ENCODE assay signal across 8 mouse cellular contexts in genomic region chr4:74586400-74586799, GRCm38 (mm10).
"Had no signal": no experiment of that assay in that cellular context is flagged by ENCODE, and none has a peak within 500 bp of the region (broad histone marks: within the 10 kb centered on the region; RNA-seq: fewer than 3 reads in every experiment).

No protein-coding gene starts in this region.

- DNase-seq: liver, postnatal 0 days; lung, adult 2 months; lung, postnatal 14 days; lung, postnatal 36 days; right cerebral cortex, postnatal 14 days; thymus, adult 18-20 months; thymus, postnatal 14 days; thymus, postnatal 36 days had no signal
